Mouse (Mus musculus) B cell, adult 2 months (primary cell): ENCODE results near the gene Dbp.
A peak's percentile ranks its signal among the peaks of the same experiment; 100 is the strongest.
"Not testable (repeated sequence)": the region's sequence is repeated elsewhere in the genome, so short reads cannot be mapped to it uniquely, and the experiment has no call there.

Experiments used
- DNase-seq, 2 experiments: peaks; one replicate each; pipeline ENCODE4 v3.0.0; 2022

The Dbp gene

DNA sequence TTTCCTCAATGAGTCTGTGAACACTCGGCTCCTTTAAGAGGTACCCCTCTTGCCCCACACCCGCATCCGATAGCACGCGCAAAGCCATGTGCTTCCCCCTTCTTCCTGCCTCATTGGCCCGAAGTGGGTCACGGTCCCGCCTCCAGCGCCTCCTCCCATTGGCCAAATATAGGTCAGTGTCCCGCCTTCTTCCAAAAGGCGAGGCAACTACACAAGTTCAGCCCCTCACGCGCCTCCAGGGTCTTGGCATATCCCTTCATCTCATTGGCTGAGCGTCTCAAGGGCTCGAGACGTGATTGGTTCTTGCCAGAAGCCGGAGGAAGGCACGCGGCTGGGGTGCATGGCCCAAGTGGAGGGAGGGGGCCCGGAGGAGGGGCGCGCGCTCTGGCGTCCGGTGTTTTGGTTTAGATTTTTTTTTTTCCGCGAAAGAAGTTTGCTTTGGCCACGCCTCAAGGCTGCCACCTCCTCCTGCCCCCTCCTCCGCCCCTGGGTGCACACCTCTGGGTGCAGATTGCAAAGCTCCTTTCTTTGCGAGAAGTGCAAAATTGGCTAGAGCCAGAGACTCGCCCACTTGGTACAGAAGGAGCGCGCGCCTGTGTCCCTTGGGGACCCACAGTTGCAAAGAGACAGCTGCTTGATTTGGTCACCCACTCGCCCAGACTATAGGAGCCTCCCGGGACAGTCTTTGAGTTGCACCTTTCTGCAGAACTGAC lies at the start of gene Dbp:
Gene Dbp (plus strand): TSS at position 359 of the 713 bp plus-strand sequence.
- DNase-seq, result peak; percentile 96 to 98

DNA sequence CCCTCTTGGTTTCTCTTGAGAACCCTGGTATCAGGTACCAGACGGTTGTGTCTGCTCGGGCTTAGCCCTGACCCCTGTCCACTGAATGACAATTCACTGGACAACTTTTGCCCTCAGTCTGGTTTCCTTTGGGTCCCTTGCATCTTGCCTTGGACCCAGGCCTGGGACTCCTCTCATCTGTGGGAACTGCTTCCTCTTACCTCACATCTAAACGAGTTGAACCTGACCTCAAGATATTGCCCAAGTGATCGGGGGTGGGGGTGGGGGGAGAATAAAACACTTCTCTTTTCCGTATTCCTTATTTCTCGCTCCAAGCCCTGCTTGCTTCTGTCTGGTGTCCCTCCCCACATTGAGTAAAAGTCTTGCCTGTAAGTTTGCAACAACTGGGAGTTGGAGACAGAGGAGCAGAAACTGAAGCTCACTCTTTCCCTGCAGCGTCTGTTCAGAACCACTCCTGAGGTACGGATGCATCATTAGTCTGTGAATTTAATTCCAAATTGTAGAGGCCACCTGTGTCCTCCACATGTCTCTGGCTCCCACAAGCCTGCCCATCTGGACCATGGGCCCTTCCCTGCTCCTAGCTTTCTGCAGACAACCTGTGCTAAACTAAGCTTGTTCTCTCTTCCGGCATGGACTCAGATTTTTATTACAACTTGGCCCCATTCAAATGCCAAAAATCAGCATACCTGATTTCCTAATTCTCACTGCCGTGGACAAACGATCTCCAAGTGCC lies 44.0 kb upstream of the Dbp start:
- DNase-seq, result no peak

DNA sequence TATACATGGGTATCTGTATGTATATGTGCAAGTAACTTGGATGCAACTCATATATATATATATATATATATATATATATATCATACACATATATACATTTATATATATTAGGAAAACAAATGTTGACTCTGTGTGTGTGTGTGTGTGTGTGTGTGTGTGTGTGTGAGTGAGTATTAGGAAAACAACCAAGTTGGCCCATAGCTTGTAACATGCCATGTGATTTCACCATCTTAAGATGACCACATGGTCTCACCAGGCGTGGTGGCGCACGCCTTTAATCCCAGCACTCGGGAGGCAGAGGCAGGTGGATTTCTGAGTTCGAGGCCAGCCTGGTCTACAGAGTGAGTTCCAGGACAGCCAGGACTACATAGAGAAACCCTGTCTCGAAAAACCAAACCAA lies 43.2 kb upstream of the Dbp start:
- not testable (repeated sequence) for DNase-seq

DNA sequence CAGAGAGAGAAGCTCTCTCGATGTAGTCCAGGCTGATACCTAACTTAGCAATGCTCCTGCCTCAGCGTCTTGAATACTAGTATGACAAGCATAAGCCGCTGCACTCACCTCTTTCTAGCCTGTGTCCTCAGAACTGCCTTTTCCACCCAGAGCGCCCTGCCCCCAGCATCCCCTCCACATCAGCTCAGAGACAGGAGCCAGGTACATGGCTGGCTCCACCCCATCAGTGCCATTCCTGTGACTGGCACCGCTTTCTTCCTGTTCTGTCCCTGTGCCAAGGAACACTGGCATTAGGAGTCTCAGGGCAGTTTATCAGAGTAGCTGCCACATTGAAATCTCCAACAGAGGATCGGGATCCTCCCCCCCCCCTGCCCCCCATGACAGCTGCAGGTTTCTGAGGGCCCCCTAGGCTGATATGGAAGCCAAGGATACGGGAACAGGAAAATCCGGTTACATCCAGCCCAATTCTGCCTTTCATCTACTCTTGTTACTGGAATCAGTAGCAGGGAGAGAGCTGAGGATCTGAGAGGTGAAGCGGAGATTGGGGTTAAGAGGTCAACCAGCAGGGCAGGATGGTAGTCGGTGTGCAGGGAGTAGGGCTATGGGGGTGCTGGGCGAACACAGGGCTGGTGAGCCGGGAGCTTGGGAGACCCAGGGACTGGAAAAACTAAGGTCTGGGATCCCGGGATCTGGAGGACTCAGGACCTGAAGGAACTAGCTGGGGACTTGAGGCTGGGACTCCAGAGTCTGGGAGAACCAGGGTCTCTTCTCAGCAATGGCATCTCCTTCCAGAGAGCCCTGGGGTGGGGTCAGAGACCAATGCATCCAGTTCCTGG lies 39.4 kb upstream of the Dbp start:
- DNase-seq, result no peak

DNA sequence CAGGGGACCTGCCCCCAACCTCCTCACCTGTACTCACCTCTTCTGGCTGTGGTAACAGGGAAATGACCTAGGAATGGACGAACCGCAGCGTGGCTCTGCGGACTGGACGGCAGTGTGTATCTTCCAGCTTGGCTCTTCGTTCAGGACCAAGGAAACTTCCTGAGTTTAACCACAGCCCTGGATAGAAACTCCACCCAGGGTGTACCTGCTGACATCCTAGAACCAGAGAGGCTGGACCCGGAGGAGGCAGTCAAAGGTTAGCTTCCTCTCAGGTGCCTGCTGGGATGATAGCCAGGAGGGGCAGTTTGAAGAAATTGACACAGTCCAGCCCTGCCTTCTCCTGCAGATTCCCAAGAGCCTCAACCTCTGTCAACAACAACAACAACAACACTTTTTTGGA lies 38.7 kb upstream of the Dbp start, which contains the start of gene Fut2:
Gene Fut2 (minus strand): TSS at position 234 of the 400 bp plus-strand sequence.
- DNase-seq, result no peak

DNA sequence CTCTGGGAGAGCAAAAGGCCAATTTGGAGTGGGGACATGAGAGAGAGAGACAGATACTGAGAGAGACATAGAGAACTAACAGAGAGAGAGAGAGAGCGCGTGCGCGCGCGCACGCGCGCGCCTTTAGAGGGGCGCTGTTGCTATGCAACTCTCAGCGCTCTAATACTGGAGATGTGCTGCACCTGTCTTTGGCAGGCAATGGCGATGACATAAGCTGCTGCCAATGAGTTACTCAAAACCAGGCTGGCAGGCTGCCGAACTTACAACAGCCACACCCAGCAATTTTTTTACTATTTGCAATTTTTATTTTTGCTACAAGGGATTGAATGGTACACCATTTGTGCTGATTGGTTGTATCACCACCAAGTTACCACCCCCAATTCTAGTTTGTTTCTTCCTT lies 37.1 kb upstream of the Dbp start:
- DNase-seq, result no peak

DNA sequence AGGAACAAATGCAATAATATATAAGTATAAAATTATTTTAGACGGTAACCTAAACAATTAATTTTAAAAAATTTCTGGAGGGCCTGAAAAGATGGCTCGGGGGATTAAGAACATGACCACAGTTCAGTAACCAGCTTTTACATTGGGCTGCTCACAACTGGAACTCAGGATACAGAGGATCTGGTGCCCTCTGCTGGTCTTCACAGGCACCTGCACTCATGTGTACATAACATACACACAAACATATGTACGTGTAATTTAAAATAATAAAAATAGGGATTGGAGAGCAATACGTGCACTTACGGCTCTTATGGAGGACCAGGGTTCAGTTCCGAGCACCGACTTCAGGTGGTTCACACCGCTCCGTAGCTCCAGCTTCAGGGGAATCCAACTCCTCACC lies 36.0 kb upstream of the Dbp start:
- DNase-seq, result no peak

DNA sequence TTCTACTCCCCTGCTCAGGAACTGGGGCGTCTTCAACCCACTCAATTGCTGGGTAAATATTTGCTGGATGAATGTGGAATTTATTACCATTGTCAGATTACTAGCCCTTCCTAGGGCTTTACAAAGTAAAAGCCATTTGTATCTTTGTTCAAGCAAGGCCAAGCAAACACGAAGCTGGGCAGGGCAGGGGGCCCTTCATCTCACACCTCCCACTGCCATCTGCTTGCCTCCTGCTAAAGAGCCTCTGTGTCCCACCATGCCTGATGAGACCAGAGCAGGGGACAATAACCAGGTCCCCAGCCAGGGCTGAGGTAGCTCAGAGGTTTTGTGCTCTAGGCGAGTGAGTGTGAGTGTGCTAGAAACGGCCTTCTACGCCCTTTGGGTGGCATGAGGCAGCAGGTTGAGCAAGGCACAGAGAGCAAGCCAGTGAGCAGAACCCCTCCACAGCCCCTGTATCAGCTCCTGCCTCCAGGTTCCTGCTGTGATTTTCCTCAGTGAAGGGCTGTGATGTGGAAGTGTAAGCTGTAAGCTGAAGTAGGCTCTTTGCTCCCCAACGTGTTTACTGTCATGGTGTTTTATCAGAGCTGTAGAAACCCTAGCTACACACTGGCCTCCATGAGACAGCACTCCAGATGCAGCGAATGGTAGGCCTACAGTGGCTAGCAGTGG lies 27.1 kb upstream of the Dbp start:
- no peak for DNase-seq

DNA sequence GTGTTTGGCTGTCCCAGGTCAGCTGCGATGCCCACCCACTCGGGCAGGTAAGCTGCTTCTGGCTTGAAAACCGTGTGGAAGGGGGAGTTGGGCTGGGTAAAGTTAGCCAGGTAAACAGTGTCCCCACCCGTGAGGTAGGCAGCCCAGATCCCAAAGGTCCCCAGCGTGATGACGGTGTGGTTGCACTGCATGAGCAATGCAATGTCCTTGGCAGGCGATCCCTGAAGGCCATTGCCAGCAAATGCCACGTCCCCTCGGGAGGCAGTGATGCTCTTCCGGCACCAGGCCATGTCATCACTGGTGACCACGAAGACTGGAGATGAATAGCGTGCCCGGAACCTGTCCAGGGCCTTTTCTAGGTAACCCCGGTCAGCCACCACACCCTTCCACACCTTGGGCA lies 26.4 kb upstream of the Dbp start:
- DNase-seq, result no peak

DNA sequence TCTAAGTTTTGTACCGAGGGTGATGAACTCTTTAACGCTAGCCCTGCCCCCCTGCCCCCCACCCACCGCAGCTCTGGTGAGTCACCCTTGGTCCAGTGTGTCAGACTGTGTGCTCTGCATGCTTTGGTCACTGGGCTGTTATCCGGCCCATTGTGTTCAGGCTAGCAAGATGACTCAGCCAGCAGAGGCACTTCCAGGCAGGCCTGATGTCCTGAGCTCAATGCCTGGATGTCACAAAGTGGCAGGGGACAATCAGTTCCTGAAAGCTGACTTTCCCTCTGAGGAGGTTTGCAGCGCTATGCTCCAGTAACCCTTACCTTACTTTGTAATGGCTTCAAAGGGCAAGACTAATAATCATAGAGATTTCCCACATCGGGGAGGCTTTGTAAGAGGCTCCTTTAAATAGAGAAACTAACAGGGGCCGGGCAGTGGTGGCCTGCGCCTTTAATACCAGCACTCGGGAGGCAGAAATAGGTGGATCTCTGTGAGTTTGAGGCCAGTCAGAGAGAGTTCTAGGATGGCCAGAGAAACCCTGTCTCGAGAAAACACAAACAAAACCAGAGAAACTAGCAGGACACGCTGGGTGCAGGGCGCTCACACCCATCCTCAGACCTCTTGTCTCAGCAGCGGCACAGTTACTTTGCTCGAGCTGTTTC lies 24.8 kb upstream of the Dbp start:
- no peak for DNase-seq

DNA sequence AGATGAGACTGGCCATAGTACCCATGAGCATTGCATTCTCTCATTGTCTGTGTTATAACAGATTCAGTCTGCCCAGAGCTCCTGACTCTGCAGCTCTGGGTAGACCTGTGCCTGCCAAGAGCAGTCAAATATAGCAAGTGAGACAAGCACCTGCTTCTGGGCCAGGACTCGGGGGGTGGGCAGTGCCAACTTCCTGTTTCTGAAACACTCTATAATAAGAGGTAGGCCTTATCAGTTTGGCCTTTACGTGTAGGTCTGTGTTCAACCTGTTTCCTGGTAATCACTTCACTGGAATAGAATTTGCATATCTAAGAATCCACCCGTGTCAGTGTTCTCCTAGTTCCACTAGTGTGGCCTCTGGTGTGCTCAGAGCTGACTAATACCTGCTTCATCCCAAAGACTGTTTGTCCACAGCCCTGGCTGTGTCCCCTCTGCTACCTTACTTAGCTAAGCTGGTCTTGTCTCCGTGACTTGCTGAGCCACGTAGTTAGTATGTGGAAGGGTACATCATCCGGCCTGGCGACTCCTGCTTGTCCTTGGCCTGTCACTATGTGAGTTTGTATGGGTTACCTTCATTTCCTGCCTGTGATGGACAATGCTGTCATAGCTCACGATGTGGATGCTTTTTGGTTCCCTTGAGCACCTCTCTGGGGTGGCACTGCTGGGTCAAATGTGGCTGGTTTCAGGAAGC lies 23.7 kb upstream of the Dbp start:
- DNase-seq, result peak; percentile 73 to 82

DNA sequence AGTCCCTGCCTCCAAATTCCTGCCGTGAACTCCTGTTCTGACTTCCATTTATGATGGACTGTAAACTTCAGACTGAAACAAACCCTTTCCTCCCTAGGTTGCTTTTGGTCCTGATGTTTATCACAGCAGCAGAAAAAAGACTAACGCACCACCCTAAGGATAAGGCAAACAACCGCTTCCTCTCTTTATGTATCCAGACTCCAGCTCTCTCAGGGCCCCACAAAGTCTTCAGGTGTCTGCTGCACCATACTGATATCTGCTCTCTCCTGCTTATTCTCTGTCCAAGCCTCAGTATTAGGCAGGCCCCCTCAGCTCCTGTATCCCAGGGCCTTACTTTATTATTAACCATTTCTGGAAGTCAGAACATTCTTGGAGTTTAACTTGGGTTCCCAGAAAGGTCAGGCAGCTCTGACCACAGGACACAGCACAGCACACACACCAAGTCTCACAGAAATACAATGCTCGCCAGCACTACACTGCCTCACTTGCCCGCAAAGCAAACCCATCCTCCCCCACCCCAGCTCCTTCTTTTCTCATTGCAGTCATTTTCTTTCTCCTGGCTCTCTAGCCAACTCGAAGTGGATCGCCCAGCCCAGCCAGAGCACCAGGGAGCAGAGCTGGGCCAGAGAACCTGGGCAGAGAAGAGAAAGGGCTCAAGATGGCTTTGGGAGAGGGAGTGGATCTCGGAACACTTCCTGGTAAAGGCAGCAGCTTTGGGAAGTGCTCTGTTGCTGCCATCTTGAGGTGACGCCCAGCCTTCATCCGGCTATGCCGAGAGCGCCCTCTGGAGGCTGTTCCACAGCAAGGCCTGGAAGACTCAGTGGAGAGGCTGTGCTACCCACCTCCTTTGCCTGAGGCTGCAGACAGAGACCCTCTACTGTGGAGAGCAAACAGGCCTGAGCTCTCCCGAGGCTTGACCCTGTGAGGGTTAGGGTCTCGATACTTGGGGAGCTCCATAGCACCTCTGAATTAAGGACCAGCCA lies 22.5 kb upstream of the Dbp start:
- peak; percentile 85 to 86 for DNase-seq

DNA sequence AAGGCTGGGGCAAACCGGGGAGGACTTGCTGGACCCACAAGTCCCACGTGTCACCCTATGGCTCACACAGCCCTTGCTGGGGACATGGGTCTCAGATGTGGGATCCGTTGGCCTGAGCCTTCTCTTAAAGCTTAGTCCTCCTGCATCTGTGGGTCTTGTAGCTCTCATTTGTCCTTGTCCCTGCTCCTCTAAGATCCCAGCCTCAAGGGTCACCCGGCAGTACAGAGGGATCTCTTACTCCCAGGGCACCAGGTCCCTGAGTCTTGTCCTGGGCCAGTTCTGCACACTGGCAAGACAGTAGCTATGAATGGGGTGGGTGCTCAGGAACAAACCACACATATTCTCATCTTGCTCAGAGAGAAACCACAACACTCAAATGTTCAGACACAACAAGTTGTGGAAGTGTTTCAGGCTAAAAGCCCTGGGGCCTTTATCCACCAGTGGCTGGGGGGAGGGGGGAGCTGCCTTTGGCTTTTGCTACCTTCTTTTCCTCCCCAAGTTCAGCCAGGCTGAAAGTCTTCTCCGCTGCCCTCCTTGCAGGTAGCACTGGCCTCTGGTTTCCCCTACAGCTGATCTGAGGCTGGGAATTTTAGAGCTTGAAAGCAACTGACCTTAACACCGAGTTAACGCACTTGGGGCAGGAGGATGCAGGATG lies 21.4 kb upstream of the Dbp start, which contains the start of gene Ntn5:
Gene Ntn5 (plus strand): TSS at position 627 of the 655 bp plus-strand sequence.
- no peak for DNase-seq

DNA sequence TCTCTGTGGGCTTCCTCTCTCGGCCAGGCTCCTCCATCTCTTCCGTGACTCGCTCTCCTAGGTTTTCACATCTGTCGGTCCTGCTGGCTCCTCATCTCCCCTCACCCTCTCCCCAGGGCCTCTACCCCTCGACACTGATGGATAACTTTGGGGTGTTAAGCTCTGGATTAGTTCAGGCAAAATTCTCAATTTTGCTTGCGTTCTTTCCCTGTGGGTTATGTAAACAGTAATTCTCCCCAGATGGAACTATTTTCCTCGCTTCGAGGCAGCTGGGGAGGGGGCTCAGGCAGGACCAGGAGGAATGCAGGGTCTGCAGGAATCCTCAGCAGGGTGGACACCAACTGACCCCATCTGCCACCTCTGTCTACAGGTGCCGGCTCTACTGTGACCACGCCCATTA lies 19.1 kb upstream of the Dbp start:
- DNase-seq, result no peak

DNA sequence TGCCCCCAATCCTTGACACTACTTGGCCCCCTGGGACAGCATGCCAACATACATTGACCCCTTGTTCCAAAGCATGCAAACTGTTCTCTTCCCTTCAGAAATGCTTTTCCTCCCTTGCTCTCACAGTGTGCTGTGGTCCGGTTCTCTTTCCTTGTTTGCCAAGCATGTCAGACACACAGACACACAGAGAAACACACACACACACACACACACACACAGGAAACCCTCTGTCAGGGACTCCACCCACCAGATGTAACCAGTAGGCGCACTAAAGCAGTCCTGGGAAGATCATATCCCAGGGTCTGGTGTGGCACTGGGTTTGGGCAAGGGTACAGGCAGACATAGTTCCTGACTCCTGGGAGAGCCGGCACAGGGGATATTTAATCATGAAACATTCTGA lies 18.0 kb upstream of the Dbp start:
- DNase-seq, result no peak

DNA sequence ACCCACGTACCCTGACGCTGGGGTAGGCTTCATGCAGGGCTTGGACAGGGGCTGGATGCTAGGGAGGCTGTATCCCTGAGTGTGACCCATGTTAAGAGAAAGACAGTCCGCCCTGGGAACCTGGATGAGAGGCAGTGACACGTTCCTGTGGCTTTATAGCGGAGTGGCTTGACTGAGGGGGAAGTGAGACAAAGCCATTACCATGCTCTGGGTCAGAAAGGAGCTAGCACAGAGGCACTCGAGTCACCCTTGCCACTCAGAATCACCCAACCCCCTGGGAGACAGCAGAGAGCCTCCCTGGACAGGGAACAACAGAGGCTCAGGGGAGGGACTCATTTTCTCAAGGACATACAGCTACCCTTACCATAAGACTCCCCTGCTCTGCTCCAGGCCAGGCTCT lies 15.8 kb upstream of the Dbp start:
- DNase-seq, result no peak

DNA sequence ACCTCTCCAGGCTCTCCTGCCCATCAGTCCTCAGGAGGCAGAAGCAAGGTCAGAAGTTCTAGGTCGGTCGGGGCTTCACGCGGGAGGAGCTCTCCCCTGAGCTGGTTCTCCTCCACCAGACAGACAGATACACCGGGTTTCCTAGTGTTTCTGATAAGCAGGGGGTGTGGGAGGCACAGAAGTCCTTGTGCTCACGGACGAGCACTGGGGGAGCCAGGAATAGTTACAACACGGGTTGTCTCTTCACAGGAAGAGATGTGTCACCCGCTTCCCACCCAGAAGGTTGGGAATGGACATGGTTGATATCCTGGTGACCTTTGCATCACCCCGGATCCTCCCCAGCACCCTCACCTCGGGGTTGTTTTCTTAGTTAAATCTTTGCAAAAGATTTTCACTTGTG lies 15.1 kb upstream of the Dbp start:
- DNase-seq, result no peak

DNA sequence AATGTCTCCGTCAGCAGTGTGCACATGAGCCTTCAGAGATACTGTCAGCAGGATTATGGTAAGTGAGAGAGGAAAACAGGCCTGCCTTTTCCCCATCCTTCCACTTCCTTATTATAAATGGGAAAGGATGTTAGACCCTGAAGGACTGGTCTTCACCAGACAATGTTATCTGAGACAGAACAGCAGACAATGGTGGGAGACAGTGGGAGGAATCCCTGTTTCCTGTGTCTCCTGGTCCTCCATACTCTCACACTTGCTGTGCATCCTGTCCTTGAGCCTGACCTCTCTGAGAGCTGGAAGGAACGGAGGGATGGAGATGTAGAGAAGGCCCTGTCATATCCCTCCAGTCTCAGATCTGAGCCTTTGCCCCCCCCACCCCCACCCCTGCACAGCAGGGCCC lies 12.5 kb upstream of the Dbp start:
- DNase-seq, result no peak

DNA sequence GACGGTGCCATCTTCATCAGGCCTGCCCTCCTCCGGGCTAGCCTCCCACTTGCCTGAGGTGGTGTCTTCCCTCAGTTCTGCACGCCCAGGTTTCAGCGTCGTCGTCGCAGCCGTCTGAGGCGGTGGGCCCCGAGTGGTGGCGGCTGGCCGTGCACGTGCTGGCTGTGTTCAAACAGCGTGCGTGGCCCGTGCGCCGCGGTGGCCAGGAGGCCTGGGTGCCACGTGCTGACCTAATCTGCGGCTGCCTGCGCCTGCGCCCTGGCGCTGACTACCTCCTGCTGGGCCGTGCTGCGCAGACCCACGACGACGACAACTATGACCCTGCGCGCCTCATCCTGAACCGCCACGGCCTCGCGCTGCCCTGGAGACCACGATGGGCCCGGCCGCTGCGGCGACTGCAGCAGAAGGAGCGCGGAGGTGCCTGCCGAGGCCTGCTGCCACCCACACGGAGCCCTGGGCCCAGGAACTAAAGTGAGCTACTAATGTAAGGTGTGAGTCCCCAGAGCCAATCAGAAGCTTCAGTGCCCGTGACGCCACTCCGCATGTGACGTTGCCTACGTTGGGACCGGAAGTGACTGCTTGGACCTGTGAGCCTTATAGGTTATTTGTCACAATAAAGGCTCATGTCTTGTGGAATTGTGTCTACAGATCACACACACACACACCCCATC lies 10.8 kb upstream of the Dbp start, which contains the start of gene Sec1:
Gene Sec1 (minus strand): TSS at position 482 of the 671 bp plus-strand sequence.
- DNase-seq, result no peak
